Mouse (Mus musculus): ENCODE data around the gene Crb1. TPM values are rescaled to one million over a fixed set of nuclear protein-coding genes. Genes with fewer than 3 reads are reported as not detected.

The Crb1 gene
- polyA plus RNA-seq, 1 experiment: 0.08 TPM

- H3K4me3 ChIP-seq: no peak overlapping the region
- no peaks in the 10 kb centered on the region for H3K36me3 ChIP-seq (ENCODE audit: control insufficient read depth, insufficient read depth)
- no peak overlapping the region for H3K4me2 ChIP-seq (ENCODE audit: low read depth)
- H3ac ChIP-seq (ENCODE audit: control insufficient read depth, insufficient read length): no peak overlapping the region
- no peak for TF ChIP-seq POLR2AphosphoS2 (IDR thresholded peaks at IDR 0.05; ENCODE audit: insufficient read length, low read depth)
- no peak for TF ChIP-seq MYOD1 (IDR thresholded peaks at IDR 0.05; ENCODE audit: control insufficient read depth in 1 of 3, insufficient read length in 2 of 3, low read depth in 2 of 3)
- H3K27me3 ChIP-seq (ENCODE audit: control insufficient read depth, insufficient read depth, insufficient read length): no peaks in the 10 kb centered on the region
- H3K79me2 ChIP-seq (ENCODE audit: control insufficient read depth, insufficient read depth): no peaks in the 10 kb centered on the region
These were observed 140.1 kb downstream of the Crb1 start for GRCm38 (mm10) chr1:139236794-139237193.

- H3K4me3 ChIP-seq: no peak overlapping the region
- TF ChIP-seq MYOD1 (IDR thresholded peaks at IDR 0.05; ENCODE audit: control insufficient read depth in 1 of 3, insufficient read length in 2 of 3, low read depth in 2 of 3) (peak in 2 of 3 experiments; percentile 23 to 71), TCF12 (IDR thresholded peaks at IDR 0.05; ENCODE audit: insufficient read depth, poor library complexity, severe bottlenecking) (no peak), REST (IDR thresholded peaks at IDR 0.05; ENCODE audit: insufficient read depth, insufficient read length) (no peak)
- no peaks in the 10 kb centered on the region for H3K36me3 ChIP-seq (ENCODE audit: control insufficient read depth, insufficient read depth)
- H3K27me3 ChIP-seq (ENCODE audit: control insufficient read depth, insufficient read depth, insufficient read length): no peaks in the 10 kb centered on the region
- no peaks in the 10 kb centered on the region for H3K79me2 ChIP-seq (ENCODE audit: control insufficient read depth, insufficient read depth)
- no peak overlapping the region for H3ac ChIP-seq (ENCODE audit: control insufficient read depth, insufficient read length)
- peak overlapping the region; percentile 24 for H3K4me2 ChIP-seq (ENCODE audit: low read depth)
These were observed 142.0 kb downstream of the Crb1 start for GRCm38 (mm10) chr1:139234611-139235568.

- Histone ChIP-seq H3K4me2 (ENCODE audit: low read depth) (no peak overlapping the region), H3K4me3 (no peak overlapping the region), H3K79me2 (ENCODE audit: control insufficient read depth, insufficient read depth) (no peaks in the 10 kb centered on the region), H3K36me3 (ENCODE audit: control insufficient read depth, insufficient read depth) (no peaks in the 10 kb centered on the region), H3K27me3 (ENCODE audit: control insufficient read depth, insufficient read depth, insufficient read length) (no peaks in the 10 kb centered on the region), H3ac (ENCODE audit: control insufficient read depth, insufficient read length) (no peak overlapping the region)
- TF ChIP-seq MAX (IDR thresholded peaks at IDR 0.05; ENCODE audit: low read depth) (no peak), MYOD1 (IDR thresholded peaks at IDR 0.05; ENCODE audit: control insufficient read depth in 1 of 3, insufficient read length in 2 of 3, low read depth in 2 of 3) (no peak), E2F4 (IDR thresholded peaks at IDR 0.05; ENCODE audit: insufficient read depth) (no peak), TCF12 (IDR thresholded peaks at IDR 0.05; ENCODE audit: insufficient read depth, poor library complexity, severe bottlenecking) (no peak), TCF3 (IDR thresholded peaks at IDR 0.05; ENCODE audit: insufficient read length, low read depth) (no peak), POLR2AphosphoS2 (IDR thresholded peaks at IDR 0.05; ENCODE audit: insufficient read length, low read depth) (no peak), USF1 (IDR thresholded peaks at IDR 0.05; ENCODE audit: low read depth) (no peak), SRF (IDR thresholded peaks at IDR 0.05; ENCODE audit: control insufficient read depth, insufficient read length, low read depth) (no peak), MYOG (IDR thresholded peaks at IDR 0.05; ENCODE audit: control insufficient read depth in 1 of 3, insufficient read depth in 1 of 3, insufficient read length in 2 of 3, low read depth in 2 of 3) (no peak)
These were observed 144.3 kb downstream of the Crb1 start for GRCm38 (mm10) chr1:139232636-139233035.

GRCm38 (mm10) chr1:139224309-139224949, 152.5 kb downstream of the Crb1 start:
- no peaks in the 10 kb centered on the region for H3K36me3 ChIP-seq (ENCODE audit: control insufficient read depth, insufficient read depth)
- H3K79me2 ChIP-seq (ENCODE audit: control insufficient read depth, insufficient read depth): no peaks in the 10 kb centered on the region
- TF ChIP-seq MYOG (IDR thresholded peaks at IDR 0.05; ENCODE audit: control insufficient read depth in 1 of 3, insufficient read depth in 1 of 3, insufficient read length in 2 of 3, low read depth in 2 of 3) (no peak), REST (IDR thresholded peaks at IDR 0.05; ENCODE audit: insufficient read depth, insufficient read length) (no peak), CEBPB (IDR thresholded peaks at IDR 0.05; ENCODE audit: insufficient read depth, poor library complexity, severe bottlenecking) (no peak), POLR2A (IDR thresholded peaks at IDR 0.05; ENCODE audit: insufficient read length, low read depth) (no peak), POLR2AphosphoS2 (IDR thresholded peaks at IDR 0.05; ENCODE audit: insufficient read length, low read depth) (no peak), USF1 (IDR thresholded peaks at IDR 0.05; ENCODE audit: low read depth) (no peak), E2F4 (IDR thresholded peaks at IDR 0.05; ENCODE audit: insufficient read depth) (no peak), TCF12 (IDR thresholded peaks at IDR 0.05; ENCODE audit: insufficient read depth, poor library complexity, severe bottlenecking) (no peak), MAX (IDR thresholded peaks at IDR 0.05; ENCODE audit: low read depth) (no peak), MYOD1 (IDR thresholded peaks at IDR 0.05; ENCODE audit: control insufficient read depth in 1 of 3, insufficient read length in 2 of 3, low read depth in 2 of 3) (no peak)
- no peak overlapping the region for H3K4me2 ChIP-seq (ENCODE audit: low read depth)
- H3K27me3 ChIP-seq (ENCODE audit: control insufficient read depth, insufficient read depth, insufficient read length): no peaks in the 10 kb centered on the region
- no peak overlapping the region for H3K4me3 ChIP-seq
- no peak overlapping the region for H3ac ChIP-seq (ENCODE audit: control insufficient read depth, insufficient read length)

- H3K4me3 ChIP-seq: no peak overlapping the region
- no peaks in the 10 kb centered on the region for H3K79me2 ChIP-seq (ENCODE audit: control insufficient read depth, insufficient read depth)
- no peak for TF ChIP-seq MYOG (IDR thresholded peaks at IDR 0.05; ENCODE audit: control insufficient read depth in 1 of 3, insufficient read depth in 1 of 3, insufficient read length in 2 of 3, low read depth in 2 of 3)
- TF ChIP-seq REST (IDR thresholded peaks at IDR 0.05; ENCODE audit: insufficient read depth, insufficient read length): no peak
- no peak for TF ChIP-seq POLR2AphosphoS2 (IDR thresholded peaks at IDR 0.05; ENCODE audit: insufficient read length, low read depth)
- no peak for TF ChIP-seq TCF3 (IDR thresholded peaks at IDR 0.05; ENCODE audit: insufficient read length, low read depth)
- TF ChIP-seq USF1 (IDR thresholded peaks at IDR 0.05; ENCODE audit: low read depth): no peak
- TF ChIP-seq SRF (IDR thresholded peaks at IDR 0.05; ENCODE audit: control insufficient read depth, insufficient read length, low read depth): no peak
- TF ChIP-seq MYOD1 (IDR thresholded peaks at IDR 0.05; ENCODE audit: control insufficient read depth in 1 of 3, insufficient read length in 2 of 3, low read depth in 2 of 3): no peak
- no peak for TF ChIP-seq E2F4 (IDR thresholded peaks at IDR 0.05; ENCODE audit: insufficient read depth)
- TF ChIP-seq TCF12 (IDR thresholded peaks at IDR 0.05; ENCODE audit: insufficient read depth, poor library complexity, severe bottlenecking): no peak
- no peak for TF ChIP-seq POLR2A (IDR thresholded peaks at IDR 0.05; ENCODE audit: insufficient read length, low read depth)
- TF ChIP-seq CEBPB (IDR thresholded peaks at IDR 0.05; ENCODE audit: insufficient read depth, poor library complexity, severe bottlenecking): no peak
- no peak for TF ChIP-seq MAX (IDR thresholded peaks at IDR 0.05; ENCODE audit: low read depth)
- no peak overlapping the region for H3K4me2 ChIP-seq (ENCODE audit: low read depth)
- no peak overlapping the region for H3ac ChIP-seq (ENCODE audit: control insufficient read depth, insufficient read length)
- no peaks in the 10 kb centered on the region for H3K36me3 ChIP-seq (ENCODE audit: control insufficient read depth, insufficient read depth)
- H3K27me3 ChIP-seq (ENCODE audit: control insufficient read depth, insufficient read depth, insufficient read length): no peaks in the 10 kb centered on the region
These were observed 153.1 kb downstream of the Crb1 start for GRCm38 (mm10) chr1:139223804-139224203.
